Mouse (Mus musculus): Measurements from ENCODE around the gene 4430402I18Rik.

DNA sequence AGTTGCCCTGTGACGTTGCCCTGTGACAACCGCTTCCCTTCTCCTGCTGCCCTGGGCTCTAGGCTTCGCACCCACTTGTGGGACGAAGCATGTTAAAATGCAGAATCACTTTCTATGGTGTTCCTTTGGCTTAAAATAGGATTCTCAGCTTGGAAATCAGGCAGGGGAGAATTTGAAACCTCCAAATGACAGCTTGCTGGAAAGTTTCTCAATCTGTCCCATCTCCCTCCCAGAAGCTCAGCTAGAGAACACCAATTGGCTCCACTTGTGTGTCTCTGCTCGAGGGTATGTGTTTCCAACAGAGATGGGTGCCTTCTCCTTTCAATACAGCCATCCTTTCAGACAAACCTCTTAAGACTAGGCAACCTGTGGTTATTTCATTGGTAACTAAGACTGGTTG is 76.4 kb downstream of the 4430402I18Rik start:
- no peak for TF ChIP-seq POLR2A (IDR thresholded peaks at IDR 0.05; ENCODE audit: insufficient read depth, low read length)
- no peak for TF ChIP-seq CTCF (IDR thresholded peaks at IDR 0.05; ENCODE audit: low read depth, low read length)
- no peak for TF ChIP-seq EP300 (IDR thresholded peaks at IDR 0.05; ENCODE audit: insufficient read depth, low read depth, low read length)

Measured in ES-Bruce4 (cell line).